18 mouse cellular contexts compared by ENCODE assay signal in the genomic region with DNA sequence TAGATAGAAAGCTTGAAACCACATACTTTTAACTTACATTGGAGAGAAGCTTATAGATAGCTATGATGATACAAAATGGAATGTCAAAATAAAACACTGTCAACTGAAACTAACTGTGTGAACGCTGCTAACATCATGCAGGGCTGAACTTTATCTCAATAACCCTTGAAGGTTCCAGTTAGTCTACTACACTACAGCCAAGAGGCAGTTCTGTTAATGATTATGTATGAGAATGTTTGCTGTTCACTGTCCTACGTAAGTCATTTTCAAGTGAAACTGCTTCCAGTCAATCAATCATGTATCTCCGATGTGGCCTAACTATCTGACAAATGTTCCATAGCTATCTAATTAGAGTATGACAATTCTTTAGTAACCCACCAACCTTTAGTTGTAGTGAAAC. TPM values are rescaled to one million over a fixed set of nuclear protein-coding genes. Genes with fewer than 3 reads are reported as not detected.
DNase-seq lines count a peak whose midpoint lies in the region; ATAC-seq and TF ChIP-seq lines count a peak whose summit lies in the region.
"Had no signal": no experiment of that assay in that cellular context is flagged by ENCODE, and none has a peak within 500 bp of the region (broad histone marks: within the 10 kb centered on the region; RNA-seq: fewer than 3 reads in every experiment).

No protein-coding gene starts in this region.

- no peak for TF ChIP-seq POLR2A in kidney, adult 2 months (IDR thresholded peaks at IDR 0.05; ENCODE audit: low read depth, low read length)

- peaks cover 3% of the 10 kb centered on the region for H3K36me3 ChIP-seq in kidney, adult 2 months (ENCODE audit: control insufficient read depth, insufficient read depth, low read length)
- H3K36me3 ChIP-seq in kidney, postnatal 0 days (ENCODE audit: insufficient read depth, low read length): peaks cover 12% of the 10 kb centered on the region
- H3K36me3 ChIP-seq in kidney, embryonic 14.5 days (ENCODE audit: control insufficient read depth, insufficient read depth, low read length): peaks cover 18% of the 10 kb centered on the region
- H3K36me3 ChIP-seq in lung, postnatal 0 days (ENCODE audit: insufficient read depth, low read length): peaks cover 10% of the 10 kb centered on the region; the same call in 1 of the 2 replicates
- H3K36me3 ChIP-seq in intestine, postnatal 0 days (ENCODE audit: control insufficient read depth, insufficient read depth): peaks cover 10% of the 10 kb centered on the region; the same call in 1 of the 2 replicates

- H3K9ac ChIP-seq in kidney, postnatal 0 days (ENCODE audit: low read depth, low read length): no peak overlapping the region
- H3K9ac ChIP-seq in kidney, embryonic 14.5 days (ENCODE audit: low read depth, low read length): no peak overlapping the region
- H3K9ac ChIP-seq in lung, postnatal 0 days (replicated peaks; ENCODE audit: low read depth): no peak overlapping the region
- no peak overlapping the region for H3K9ac ChIP-seq in intestine, postnatal 0 days (ENCODE audit: low read depth, low read length)
- H3K9ac ChIP-seq: embryonic facial prominence, embryonic 12.5 days; forebrain, embryonic 15.5 days; heart, embryonic 13.5 days had no signal

- no peaks in the 10 kb centered on the region for H3K4me1 ChIP-seq in kidney, adult 2 months (ENCODE audit: control insufficient read depth, insufficient read depth, low read length)
- no peaks in the 10 kb centered on the region for H3K4me1 ChIP-seq in kidney, postnatal 0 days (replicated peaks; ENCODE audit: insufficient read depth, low read length)
- H3K4me1 ChIP-seq in kidney, embryonic 14.5 days (ENCODE audit: control insufficient read depth, insufficient read depth, low read length): no peaks in the 10 kb centered on the region
- H3K4me1 ChIP-seq in lung, postnatal 0 days (ENCODE audit: insufficient read depth, low read depth, low read length): peaks cover 4% of the 10 kb centered on the region; the same call in 1 of the 2 replicates
- no peaks in the 10 kb centered on the region; the same call in 1 of the 2 replicates for H3K4me1 ChIP-seq in intestine, postnatal 0 days (replicated peaks; ENCODE audit: control insufficient read depth, insufficient read depth, low read length)
- H3K4me1 ChIP-seq: embryonic facial prominence, embryonic 12.5 days; forebrain, embryonic 15.5 days; heart, embryonic 13.5 days had no signal

- H3K27ac ChIP-seq in kidney, adult 2 months (ENCODE audit: insufficient read depth, low read depth, low read length): no peak overlapping the region
- H3K27ac ChIP-seq in kidney, postnatal 0 days: no peak overlapping the region
- H3K27ac ChIP-seq in kidney, embryonic 14.5 days (ENCODE audit: low read depth, low read length): no peak overlapping the region
- H3K27ac ChIP-seq in lung, postnatal 0 days (ENCODE audit: low read length): no peak overlapping the region
- H3K27ac ChIP-seq in intestine, postnatal 0 days (ENCODE audit: low read depth, low read length): no peak overlapping the region
- H3K27ac ChIP-seq: embryonic facial prominence, embryonic 12.5 days; forebrain, embryonic 15.5 days; heart, embryonic 13.5 days had no signal

- ATAC-seq in kidney, postnatal 0 days (replicated peaks; ENCODE audit: low FRiP score, low read depth): peak; percentile 71
- ATAC-seq in kidney, embryonic 14.5 days (ENCODE audit: low FRiP score, low TSS enrichment): no peak
- peak; percentile 53; the same call in 1 of the 2 replicates for ATAC-seq in lung, postnatal 0 days
- ATAC-seq in intestine, postnatal 0 days: 0 out of 2 replicates have a peak, but pooled peaks have one; percentile 53
- ATAC-seq in monocyte, adult 5-6 weeks (replicated peaks; ENCODE audit: insufficient number of reproducible peaks, low FRiP score, low TSS enrichment, poor library complexity, severe bottlenecking): no peak
- ATAC-seq: forebrain, embryonic 15.5 days had no signal

- H3K9me3 ChIP-seq in kidney, postnatal 0 days (replicated peaks; ENCODE audit: low read length): no peaks in the 10 kb centered on the region
- H3K9me3 ChIP-seq in kidney, embryonic 14.5 days (ENCODE audit: control insufficient read depth, low read length): no peaks in the 10 kb centered on the region
- no peaks in the 10 kb centered on the region for H3K9me3 ChIP-seq in lung, postnatal 0 days (ENCODE audit: low read length)
- no peaks in the 10 kb centered on the region for H3K9me3 ChIP-seq in intestine, postnatal 0 days (ENCODE audit: control insufficient read depth)
- H3K9me3 ChIP-seq: embryonic facial prominence, embryonic 12.5 days; forebrain, embryonic 15.5 days; heart, embryonic 13.5 days had no signal

- no peak for TF ChIP-seq CTCF in kidney, adult 2 months (conservative IDR thresholded peaks at IDR 0.05; ENCODE audit: insufficient read depth, insufficient read length, low read depth, low read length)
- no peak for TF ChIP-seq CTCF in kidney, postnatal 0 days (IDR thresholded peaks at IDR 0.05; ENCODE audit: low read depth)
- no peak for TF ChIP-seq CTCF in lung, postnatal 0 days (IDR thresholded peaks at IDR 0.05)
- no peak for TF ChIP-seq CTCF in intestine, postnatal 0 days (IDR thresholded peaks at IDR 0.05; ENCODE audit: low read depth)

- TF ChIP-seq EP300 in lung, postnatal 0 days (IDR thresholded peaks at IDR 0.05): no peak

- peak; percentile 43 for DNase-seq in kidney, adult 2 months
- DNase-seq in kidney, adult 18-20 months: no peak
- DNase-seq in kidney, postnatal 0 days (ENCODE audit: low spot score): peak; percentile 20
- peak; percentile 32 for DNase-seq in lung, postnatal 0 days (ENCODE audit: low spot score)
- no peak for DNase-seq in lung, postnatal 10 days
- DNase-seq: adrenal gland, postnatal 14 days; cerebellum, adult 11-12 months; cerebellum, adult 9-10 months; cerebellum, postnatal 25 days; gastrocnemius, postnatal 36 days; heart, adult 11 months; heart, postnatal 36 days had no signal

- H3K4me3 ChIP-seq in kidney, adult 2 months (ENCODE audit: insufficient read depth, low read depth, low read length): no peak overlapping the region
- H3K4me3 ChIP-seq in kidney, postnatal 0 days (replicated peaks; ENCODE audit: low read depth, low read length): no peak overlapping the region
- no peak overlapping the region for H3K4me3 ChIP-seq in kidney, embryonic 14.5 days (ENCODE audit: low read length)
- no peak overlapping the region for H3K4me3 ChIP-seq in lung, postnatal 0 days (ENCODE audit: low read depth, low read length)
- no peak overlapping the region for H3K4me3 ChIP-seq in intestine, postnatal 0 days (ENCODE audit: low read depth, low read length)
- H3K4me3 ChIP-seq: embryonic facial prominence, embryonic 12.5 days; forebrain, embryonic 15.5 days; heart, embryonic 13.5 days had no signal

- H3K27me3 ChIP-seq in kidney, adult 2 months (replicated peaks; ENCODE audit: control insufficient read depth, insufficient read depth, low read length): no peaks in the 10 kb centered on the region
- no peaks in the 10 kb centered on the region for H3K27me3 ChIP-seq in kidney, postnatal 0 days (ENCODE audit: insufficient read depth, low read length)
- no peaks in the 10 kb centered on the region for H3K27me3 ChIP-seq in kidney, embryonic 14.5 days (ENCODE audit: control insufficient read depth, insufficient read depth, low read length)
- H3K27me3 ChIP-seq in lung, postnatal 0 days (replicated peaks; ENCODE audit: insufficient read depth, low read length): no peaks in the 10 kb centered on the region
- no peaks in the 10 kb centered on the region for H3K27me3 ChIP-seq in intestine, postnatal 0 days (replicated peaks; ENCODE audit: control insufficient read depth, insufficient read depth, low read length)
- H3K27me3 ChIP-seq: embryonic facial prominence, embryonic 12.5 days; forebrain, embryonic 15.5 days; heart, embryonic 13.5 days had no signal

- 26% methylated on average over 3 of the region's 3 CpGs for WGBS in kidney, adult 2 months
- WGBS in kidney, postnatal 0 days: 72% methylated on average over 3 of the region's 3 CpGs
- WGBS in kidney, embryonic 14.5 days: 80% methylated on average over 3 of the region's 3 CpGs
- 56% methylated on average over 3 of the region's 3 CpGs for WGBS in lung, postnatal 0 days
- 36% methylated on average over 3 of the region's 3 CpGs for WGBS in intestine, postnatal 0 days

- no peak overlapping the region for H3K4me2 ChIP-seq in kidney, postnatal 0 days (ENCODE audit: low read length)
- no peak overlapping the region for H3K4me2 ChIP-seq in kidney, embryonic 14.5 days (replicated peaks; ENCODE audit: low read depth, low read length)
- H3K4me2 ChIP-seq in lung, postnatal 0 days (replicated peaks; ENCODE audit: low read depth, low read length): no peak overlapping the region
- 0 out of 2 replicates have a peak overlapping the region, but pooled peaks have one; percentile 24 for H3K4me2 ChIP-seq in intestine, postnatal 0 days (replicated peaks; ENCODE audit: low read depth)
- H3K4me2 ChIP-seq: embryonic facial prominence, embryonic 12.5 days; forebrain, embryonic 15.5 days; heart, embryonic 13.5 days had no signal

RNA-seq across cellular contexts. Expression of a gene that starts 38.4 kb away (rescaled TPM):
- polyA plus RNA-seq in kidney, adult 2 months (2012; rRNA removed): 11.6 and 14.0 TPM in 2 replicates
- 29.4 and 31.8 TPM in 2 replicates for polyA plus RNA-seq in kidney, postnatal 0 days (2015; fragmentation: Nextera tagmentation; extraction: Ambion mirVana)
- polyA plus RNA-seq in kidney, embryonic 14.5 days (2014; fragmentation: Nextera tagmentation; extraction: Ambion mirVana): 23.9 and 31.9 TPM in 2 replicates
- 8.1 and 8.5 TPM in 2 replicates for polyA plus RNA-seq in lung, postnatal 0 days (2015; fragmentation: Nextera tagmentation; extraction: Ambion mirVana)
- 7.7 and 9.1 TPM in 2 replicates for polyA plus RNA-seq in intestine, postnatal 0 days (2015; fragmentation: Nextera tagmentation; extraction: Ambion mirVana)
- 1.5 TPM in 1 of 3 replicates, not detected in the others for total RNA-seq in monocyte, adult 5-6 weeks (2017)

Comparison
In these comparisons a context has a peak if more than half of its experiments do, and no peak if none do; other contexts are left out.
1. DNase-seq: peak in kidney, adult 2 months (single experiment), kidney, postnatal 0 days (single experiment) and lung, postnatal 0 days (single experiment); none in kidney, adult 18-20 months (single experiment) and lung, postnatal 10 days (single experiment).
2. ATAC-seq: peak in kidney, postnatal 0 days (single experiment), lung, postnatal 0 days (single experiment) and intestine, postnatal 0 days (single experiment); none in kidney, embryonic 14.5 days (single experiment) and monocyte, adult 5-6 weeks (single experiment).